8 mouse cellular contexts compared by ENCODE assay signal in genomic region chr7:28208988-28209508, GRCm38 (mm10). TPM values are rescaled to one million over a fixed set of nuclear protein-coding genes. Genes with fewer than 3 reads are reported as not detected.
A peak's percentile ranks its signal among the peaks of the same experiment; 100 is the strongest.
DNase-seq lines count a peak whose midpoint lies in the region; ATAC-seq lines count a peak whose summit lies in the region.

No protein-coding gene starts in this region.

- WGBS in heart, embryonic 12.5 days = 44% methylated on average over 19 of the region's 19 CpGs
- 45% methylated on average over 19 of the region's 19 CpGs for WGBS in kidney, embryonic 15.5 days
- 50% methylated on average over 19 of the region's 19 CpGs for WGBS in limb, embryonic 15.5 days
- 52% methylated on average over 19 of the region's 19 CpGs for WGBS in midbrain, embryonic 16.5 days

- peak; percentile 87 for DNase-seq in A20 (ENCODE audit: low read depth, low spot score)
- DNase-seq in adrenal gland, postnatal 25 days = peak; percentile 74
- peak; percentile 16 for DNase-seq in fat pad, adult 2 months (ENCODE audit: extremely low read depth, low read depth, low spot score)
- DNase-seq in splenic B cell, adult 2 months (ENCODE audit: low read depth, low spot score) = peak; percentile 84

- peak; percentile 68; the same call in 1 of the 2 replicates for ATAC-seq in heart, embryonic 12.5 days (ENCODE audit: insufficient number of reproducible peaks, low FRiP score)
- ATAC-seq in kidney, embryonic 15.5 days (replicated peaks; ENCODE audit: low FRiP score) = peak; percentile 60; the same call in 1 of the 2 replicates
- ATAC-seq in limb, embryonic 15.5 days (ENCODE audit: insufficient number of reproducible peaks, low FRiP score, low TSS enrichment, low read depth) = no peak
- ATAC-seq in midbrain, embryonic 16.5 days = peak; percentile 78; the same call in 1 of the 2 replicates

- H3K27me3 ChIP-seq in heart, embryonic 12.5 days (replicated peaks) = no peaks in the 10 kb centered on the region
- no peaks in the 10 kb centered on the region for H3K27me3 ChIP-seq in kidney, embryonic 15.5 days
- no peaks in the 10 kb centered on the region for H3K27me3 ChIP-seq in limb, embryonic 15.5 days
- H3K27me3 ChIP-seq in midbrain, embryonic 16.5 days (ENCODE audit: control insufficient read depth, insufficient read depth, low read depth, low read length) = no peaks in the 10 kb centered on the region
- no peaks in the 10 kb centered on the region for H3K27me3 ChIP-seq in splenic B cell, adult 2 months (ENCODE audit: control insufficient read depth, insufficient read depth, low read length, poor library complexity, severe bottlenecking)

- H3K27ac ChIP-seq in heart, embryonic 12.5 days (ENCODE audit: poor library complexity, severe bottlenecking) = no peak overlapping the region
- H3K27ac ChIP-seq in kidney, embryonic 15.5 days = peak overlapping the region; percentile 43
- H3K27ac ChIP-seq in limb, embryonic 15.5 days = peak overlapping the region; percentile 54; the same call in 1 of the 2 replicates
- peak overlapping the region; percentile 23; the same call in 1 of the 2 replicates for H3K27ac ChIP-seq in midbrain, embryonic 16.5 days (ENCODE audit: low read length)

- H3K4me1 ChIP-seq in heart, embryonic 12.5 days (replicated peaks) = no peaks in the 10 kb centered on the region
- no peaks in the 10 kb centered on the region for H3K4me1 ChIP-seq in kidney, embryonic 15.5 days
- peaks cover 6% of the 10 kb centered on the region; the same call in 1 of the 2 replicates for H3K4me1 ChIP-seq in limb, embryonic 15.5 days
- peaks cover 3% of the 10 kb centered on the region; the same call in 1 of the 2 replicates for H3K4me1 ChIP-seq in midbrain, embryonic 16.5 days (ENCODE audit: control insufficient read depth, insufficient read depth, low read length)

- H3K4me2 ChIP-seq in heart, embryonic 12.5 days = peak overlapping the region; percentile 68
- peak overlapping the region; percentile 60 for H3K4me2 ChIP-seq in kidney, embryonic 15.5 days
- peak overlapping the region; percentile 46 for H3K4me2 ChIP-seq in limb, embryonic 15.5 days
- H3K4me2 ChIP-seq in midbrain, embryonic 16.5 days (ENCODE audit: low read length) = peak overlapping the region; percentile 58

- peak overlapping the region; percentile 43 for H3K4me3 ChIP-seq in heart, embryonic 12.5 days
- peak overlapping the region; percentile 40 for H3K4me3 ChIP-seq in kidney, embryonic 15.5 days (replicated peaks)
- H3K4me3 ChIP-seq in limb, embryonic 15.5 days = peak overlapping the region; percentile 34
- H3K4me3 ChIP-seq in midbrain, embryonic 16.5 days (ENCODE audit: low read depth, low read length) = peak overlapping the region; percentile 29

- H3K9me3 ChIP-seq in heart, embryonic 12.5 days (replicated peaks) = no peaks in the 10 kb centered on the region
- no peaks in the 10 kb centered on the region for H3K9me3 ChIP-seq in kidney, embryonic 15.5 days (replicated peaks)
- H3K9me3 ChIP-seq in limb, embryonic 15.5 days = no peaks in the 10 kb centered on the region
- no peaks in the 10 kb centered on the region for H3K9me3 ChIP-seq in midbrain, embryonic 16.5 days (replicated peaks; ENCODE audit: control insufficient read depth, low read length, poor library complexity, severe bottlenecking)

- peak overlapping the region; percentile 67 for H3K9ac ChIP-seq in heart, embryonic 12.5 days
- peak overlapping the region; percentile 31; the same call in 1 of the 2 replicates for H3K9ac ChIP-seq in kidney, embryonic 15.5 days
- H3K9ac ChIP-seq in limb, embryonic 15.5 days = peak overlapping the region; percentile 17; the same call in 1 of the 2 replicates
- H3K9ac ChIP-seq in midbrain, embryonic 16.5 days (ENCODE audit: low read depth, low read length) = peak overlapping the region; percentile 33; the same call in 1 of the 2 replicates

- no peaks in the 10 kb centered on the region for H3K36me3 ChIP-seq in heart, embryonic 12.5 days
- H3K36me3 ChIP-seq in kidney, embryonic 15.5 days = no peaks in the 10 kb centered on the region
- H3K36me3 ChIP-seq in limb, embryonic 15.5 days = no peaks in the 10 kb centered on the region
- no peaks in the 10 kb centered on the region for H3K36me3 ChIP-seq in midbrain, embryonic 16.5 days (ENCODE audit: control insufficient read depth, insufficient read depth, low read length)
- no peaks in the 10 kb centered on the region for H3K36me3 ChIP-seq in splenic B cell, adult 2 months (ENCODE audit: control insufficient read depth, insufficient read depth, low read length, poor library complexity, severe bottlenecking)

RNA-seq across cellular contexts. Expression of gene Dyrk1b, which starts 29.8 kb away (rescaled TPM):
- total RNA-seq in adrenal gland, postnatal 25 days (2021) = 42.3 and 46.2 TPM in 2 replicates
- 9.1 and 11.4 TPM in 2 replicates for polyA plus RNA-seq in heart, embryonic 12.5 days (2016; fragmentation: Nextera tagmentation; extraction: Ambion mirVana)
- 14.3 and 15.7 TPM in 2 replicates for polyA plus RNA-seq in kidney, embryonic 15.5 days (2015; fragmentation: Nextera tagmentation; extraction: Ambion mirVana)
- 9.2 and 11.7 TPM in 2 replicates for polyA plus RNA-seq in limb, embryonic 15.5 days (2015; fragmentation: Nextera tagmentation; extraction: Ambion mirVana)
- polyA plus RNA-seq in midbrain, embryonic 16.5 days (2015; fragmentation: Nextera tagmentation; extraction: Ambion mirVana) = 10.2 and 12.1 TPM in 2 replicates

RNA-seq across cellular contexts. Expression of gene Fbl, which starts 39.5 kb away (rescaled TPM):
- 91.9 and 107 TPM in 2 replicates for total RNA-seq in adrenal gland, postnatal 25 days (2021)
- 92.1 TPM in 2 replicates for polyA plus RNA-seq in heart, embryonic 12.5 days (2016; fragmentation: Nextera tagmentation; extraction: Ambion mirVana)
- 147 and 154 TPM in 2 replicates for polyA plus RNA-seq in kidney, embryonic 15.5 days (2015; fragmentation: Nextera tagmentation; extraction: Ambion mirVana)
- 105 and 110 TPM in 2 replicates for polyA plus RNA-seq in limb, embryonic 15.5 days (2015; fragmentation: Nextera tagmentation; extraction: Ambion mirVana)
- 69.8 and 72.4 TPM in 2 replicates for polyA plus RNA-seq in midbrain, embryonic 16.5 days (2015; fragmentation: Nextera tagmentation; extraction: Ambion mirVana)

RNA-seq across cellular contexts. Expression of gene Eid2, which starts 58.6 kb away (rescaled TPM):
- total RNA-seq in adrenal gland, postnatal 25 days (2021) = 22.5 and 26.6 TPM in 2 replicates
- polyA plus RNA-seq in heart, embryonic 12.5 days (2016; fragmentation: Nextera tagmentation; extraction: Ambion mirVana) = 7.4 and 8.7 TPM in 2 replicates
- polyA plus RNA-seq in kidney, embryonic 15.5 days (2015; fragmentation: Nextera tagmentation; extraction: Ambion mirVana) = 1.8 and 2.1 TPM in 2 replicates
- polyA plus RNA-seq in limb, embryonic 15.5 days (2015; fragmentation: Nextera tagmentation; extraction: Ambion mirVana) = 2.8 and 3.5 TPM in 2 replicates
- polyA plus RNA-seq in midbrain, embryonic 16.5 days (2015; fragmentation: Nextera tagmentation; extraction: Ambion mirVana) = 3.5 and 4.3 TPM in 2 replicates

Comparison
In these comparisons a context has a peak if more than half of its experiments do, and no peak if none do; other contexts are left out.
1. DNase-seq: peak in every context shown above with its lines; median percentile 87 in A20; 84 in splenic B cell, adult 2 months; 74 in adrenal gland, postnatal 25 days; 16 in fat pad, adult 2 months.
2. H3K9ac ChIP-seq: peak in every context shown above with its lines; median percentile 67 in heart, embryonic 12.5 days; 33 in midbrain, embryonic 16.5 days; 31 in kidney, embryonic 15.5 days; 17 in limb, embryonic 15.5 days.